Mouse (Mus musculus) embryonic facial prominence, embryonic 14.5 days (tissue): ENCODE data around the gene Lpar4. TPM values are rescaled to one million over a fixed set of nuclear protein-coding genes. Genes with fewer than 3 reads are reported as not detected.

ENCODE experiments used
- ATAC-seq: fragments of 200-750 bp; cut with Nextera tagmentation; 2 replicates; pipeline ENCODE4 v1.8.0; 2017; ENCODE audit warnings: low read depth, moderate number of reproducible peaks, moderate TSS enrichment
- DNase-seq: peaks from one replicate; pipeline ENCODE4 v3.0.0-alpha.2; 2015; ENCODE audit warnings: low spot score
- H3K27ac ChIP-seq: fragments of 300-500 bp; sonication (generic); replicated peaks from 2 replicates; pipeline ENCODE4 v1.5.1; 2014; ENCODE audit warnings: low read depth, mild to moderate bottlenecking, low read length, moderate library complexity
- H3K27me3 ChIP-seq: fragments of 300-500 bp; sonication (generic); replicated peaks from 2 replicates; pipeline ENCODE4 v1.6.1; 2014; ENCODE audit warnings: low read length; ENCODE audit not compliant: control insufficient read depth, insufficient read depth
- H3K36me3 ChIP-seq: fragments of 300-500 bp; sonication (generic); 2 replicates; pipeline ENCODE4 v1.6.1; 2014; ENCODE audit warnings: low read length, mixed read lengths; ENCODE audit not compliant: control insufficient read depth, insufficient read depth
- H3K4me1 ChIP-seq: fragments of 300-500 bp; sonication (generic); 2 replicates; pipeline ENCODE4 v1.6.1; 2014; ENCODE audit warnings: antibody characterized with exemption, low read length; ENCODE audit not compliant: control insufficient read depth, insufficient read depth
- H3K4me2 ChIP-seq: fragments of 300-500 bp; sonication (generic); 2 replicates; pipeline ENCODE4 v1.6.1; 2014; ENCODE audit warnings: low read depth, mild to moderate bottlenecking, low read length, moderate library complexity, mixed read lengths
- H3K4me3 ChIP-seq: fragments of 300-500 bp; sonication (generic); 2 replicates; pipeline ENCODE4 v1.5.1; 2014; ENCODE audit warnings: low read depth, mild to moderate bottlenecking, low read length
- H3K9ac ChIP-seq: fragments of 300-500 bp; sonication (generic); 2 replicates; pipeline ENCODE4 v1.6.1; 2014; ENCODE audit warnings: low read depth, mild to moderate bottlenecking, low read length, moderate library complexity, mixed read lengths
- H3K9me3 ChIP-seq: fragments of 300-500 bp; sonication (generic); 2 replicates; pipeline ENCODE4 v1.6.1; 2016; ENCODE audit warnings: low read length; ENCODE audit not compliant: control insufficient read depth
- WGBS: fragments of 180-500 bp; shearing (Covaris S2); extraction: QIAGEN DNeasy Blood & Tissue Kit; methylation state at CpG from one replicate; pipeline ENCODE4 v1.1.7; 2014; 5-methylcytosine and 5-hydroxymethylcytosine counted together
- polyA plus RNA-seq: library from polyadenylated mRNA; unstranded; fragments of >200 nt; fragmentation: Nextera tagmentation; extraction: Ambion mirVana; gene quantifications from 2 replicates; pipeline ENCODE4 v1.2.1, GENCODE M21; 2014

Gene Lpar4
- polyA plus RNA-seq, 1 experiment from 2014 or later: 43.0 TPM

- WGBS: 83% methylated on average over 1 of the region's 1 CpGs
These were observed 30.1 kb downstream of the Lpar4 start for GRCm38 (mm10) chrX:106950558-106950957.

GRCm38 (mm10) chrX:106951016-106951415, 30.6 kb downstream of the Lpar4 start:
- no peaks in the 10 kb centered on the region for H3K4me1 ChIP-seq
- no peaks in the 10 kb centered on the region for H3K9me3 ChIP-seq
- DNase-seq (peak; percentile 10), ATAC-seq (no peak)
- no peaks in the 10 kb centered on the region for H3K36me3 ChIP-seq
- H3K4me2 ChIP-seq: no peak overlapping the region
- no peaks in the 10 kb centered on the region for H3K27me3 ChIP-seq
- H3K4me3 ChIP-seq: no peak overlapping the region
- H3K27ac ChIP-seq: no peak overlapping the region
- H3K9ac ChIP-seq: no peak overlapping the region
- WGBS: 23% methylated on average over 2 of the region's 2 CpGs

More at GRCm38 (mm10) chrX:106950558-106950957, 30.1 kb downstream of the Lpar4 start:
- Histone ChIP-seq H3K9me3 (no peaks in the 10 kb centered on the region), H3K4me3 (no peak overlapping the region), H3K4me2 (no peak overlapping the region), H3K36me3 (no peaks in the 10 kb centered on the region), H3K4me1 (no peaks in the 10 kb centered on the region), H3K9ac (no peak overlapping the region), H3K27me3 (no peaks in the 10 kb centered on the region), H3K27ac (no peak overlapping the region)
- no peak for DNase-seq
- ATAC-seq: no peak

- ATAC-seq (no peak), DNase-seq (no peak)
- 60% methylated on average over 1 of the region's 1 CpGs for WGBS
- no peaks in the 10 kb centered on the region for H3K9me3 ChIP-seq
- no peak overlapping the region for H3K27ac ChIP-seq
- H3K4me2 ChIP-seq: no peak overlapping the region
- no peaks in the 10 kb centered on the region for H3K4me1 ChIP-seq
- H3K36me3 ChIP-seq: no peaks in the 10 kb centered on the region
- H3K27me3 ChIP-seq: no peaks in the 10 kb centered on the region
- no peak overlapping the region for H3K9ac ChIP-seq
- no peak overlapping the region for H3K4me3 ChIP-seq
These were observed 33.4 kb downstream of the Lpar4 start for GRCm38 (mm10) chrX:106953840-106954239.

- Histone ChIP-seq H3K9me3 (no peaks in the 10 kb centered on the region), H3K4me1 (0 out of 2 replicates have a peak, but pooled peaks cover 5% of the 10 kb centered on the region), H3K36me3 (no peaks in the 10 kb centered on the region), H3K4me2 (no peak overlapping the region), H3K4me3 (no peak overlapping the region), H3K9ac (no peak overlapping the region), H3K27me3 (no peaks in the 10 kb centered on the region), H3K27ac (no peak overlapping the region)
- DNase-seq (no peak), ATAC-seq (no peak)
- 83% methylated on average over 2 of the region's 2 CpGs for WGBS
These were observed 41.8 kb downstream of the Lpar4 start for GRCm38 (mm10) chrX:106962233-106962632.

- Histone ChIP-seq H3K4me3 (no peak overlapping the region), H3K4me2 (no peak overlapping the region), H3K9ac (no peak overlapping the region), H3K9me3 (no peaks in the 10 kb centered on the region), H3K4me1 (0 out of 2 replicates have a peak, but pooled peaks cover 5% of the 10 kb centered on the region), H3K27me3 (no peaks in the 10 kb centered on the region), H3K27ac (no peak overlapping the region), H3K36me3 (no peaks in the 10 kb centered on the region)
- DNase-seq (peak; percentile 87), ATAC-seq (0 out of 2 replicates have a peak, but pooled peaks have one; percentile 41)
- WGBS: 34% methylated on average over 2 of the region's 2 CpGs
These were observed 43.9 kb downstream of the Lpar4 start for GRCm38 (mm10) chrX:106964326-106964725.

Other genes starting within 250 kb of the Lpar4 start
- gene Rtl3, start 80.0 kb upstream of the Lpar4 start, polyA plus RNA-seq: 114 and 129 TPM in 2 replicates
- gene P2ry10, start 167.9 kb downstream of the Lpar4 start, polyA plus RNA-seq: 0.43 and 0.47 TPM in 2 replicates
- 4.7 and 5.0 TPM in 2 replicates for gene P2ry10b, start 228.3 kb downstream of the Lpar4 start, polyA plus RNA-seq